Mouse (Mus musculus): ENCODE data around the gene Timp3. TPM values are rescaled to one million over a fixed set of nuclear protein-coding genes. Genes with fewer than 3 reads are reported as not detected.

Timp3 gene
- total and polyA plus RNA-seq, 3 experiments: 80.2 to 174 (median 154) TPM

- 0 out of 2 replicates have a peak, but pooled peaks have one; percentile 17 for TF ChIP-seq EP300 (IDR thresholded peaks at IDR 0.05; ENCODE audit: insufficient read depth, low read depth, low read length)
- peak; percentile 39 for TF ChIP-seq CTCF (IDR thresholded peaks at IDR 0.05)
- no peak for TF ChIP-seq POLR2A (IDR thresholded peaks at IDR 0.05; ENCODE audit: insufficient read depth, low read depth, low read length)
- Histone ChIP-seq H3K4me3 (no peak overlapping the region), H3K79me2 (replicated peaks; ENCODE audit: control insufficient read depth, insufficient read depth, low read length) (peaks cover 2% of the 10 kb centered on the region), H3K4me1 (ENCODE audit: control insufficient read depth, insufficient read depth, low read length) (peaks cover 42% of the 10 kb centered on the region), H3K27ac (peak overlapping the region; percentile 42), H3K9ac (ENCODE audit: low read depth, low read length) (no peak overlapping the region), H3K27me3 (ENCODE audit: control insufficient read depth, insufficient read depth, low read length) (no peaks in the 10 kb centered on the region), H3K36me3 (ENCODE audit: control insufficient read depth, insufficient read depth, low read length) (peaks cover 52% of the 10 kb centered on the region)
- intact Hi-C loops (cut with DNase I): no loop called here
- 39% methylated on average over 1 of the region's 1 CpGs for WGBS
- DNase-seq: no peak
These were observed 21.8 kb downstream of the Timp3 start for GRCm38 (mm10) chr10:86322006-86322405.

DNA sequence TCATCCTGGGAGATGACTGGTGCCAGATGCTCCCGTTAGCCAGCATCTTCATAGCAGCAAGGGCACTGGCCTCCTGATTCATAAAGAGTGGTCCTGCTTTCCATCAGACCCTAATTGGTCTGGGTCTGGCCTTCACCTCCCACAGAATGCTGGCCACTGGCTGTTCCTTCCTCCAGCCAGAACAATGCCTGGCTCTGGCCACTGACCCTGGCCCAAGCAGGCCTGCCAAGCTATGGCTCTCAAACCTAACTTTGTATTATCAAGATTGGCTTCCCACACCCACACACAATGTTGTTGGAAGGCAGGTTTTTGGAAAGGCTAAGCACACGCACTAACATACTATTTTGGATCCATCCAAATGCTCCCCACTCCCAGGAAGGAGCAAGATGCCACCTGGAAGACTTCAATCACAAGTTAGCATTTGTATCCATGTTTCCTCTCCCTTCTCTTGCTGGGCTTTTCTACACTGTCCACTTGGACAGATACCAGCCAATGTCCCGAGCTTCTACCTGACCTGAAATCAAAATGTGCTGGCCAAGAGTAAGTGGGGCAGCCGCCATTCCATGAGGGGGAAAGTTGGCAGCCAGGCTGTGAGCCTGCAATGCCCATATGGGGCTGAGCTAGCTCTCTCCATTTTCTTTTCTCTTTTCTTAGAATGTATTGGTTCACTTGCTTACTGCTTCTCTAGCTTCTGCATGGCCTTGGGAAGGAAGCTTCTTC lies 23.3 kb downstream of the Timp3 start:
- peaks cover 39% of the 10 kb centered on the region for H3K4me1 ChIP-seq (ENCODE audit: control insufficient read depth, insufficient read depth, low read length)
- H3K27me3 ChIP-seq (ENCODE audit: control insufficient read depth, insufficient read depth, low read length): no peaks in the 10 kb centered on the region
- peak overlapping the region; percentile 69 for H3K27ac ChIP-seq
- peaks cover 57% of the 10 kb centered on the region for H3K36me3 ChIP-seq (ENCODE audit: control insufficient read depth, insufficient read depth, low read length)
- peaks cover 2% of the 10 kb centered on the region for H3K79me2 ChIP-seq (replicated peaks; ENCODE audit: control insufficient read depth, insufficient read depth, low read length)
- H3K9ac ChIP-seq (ENCODE audit: low read depth, low read length): 0 out of 2 replicates have a peak overlapping the region, but pooled peaks have one; percentile 7
- intact Hi-C loops (cut with DNase I): no loop called here
- 32% methylated on average over 4 of the region's 4 CpGs for whole genome bisulfite sequencing
- no peak for TF ChIP-seq CTCF (IDR thresholded peaks at IDR 0.05)
- peak; percentile 60; the same call in 1 of the 2 replicates for TF ChIP-seq EP300 (IDR thresholded peaks at IDR 0.05; ENCODE audit: insufficient read depth, low read depth, low read length)
- TF ChIP-seq POLR2A (IDR thresholded peaks at IDR 0.05; ENCODE audit: insufficient read depth, low read depth, low read length): no peak
- H3K4me3 ChIP-seq: no peak overlapping the region
- DNase-seq: peak in 1 of 2 experiments; percentile 43

- intact Hi-C loops (cut with DNase I): loop anchor here (2.0 kb wide), 1 partner anchor 14 kb away; no protein-coding TSS in a partner anchor
- peaks cover 49% of the 10 kb centered on the region for H3K4me1 ChIP-seq (ENCODE audit: control insufficient read depth, insufficient read depth, low read length)
- H3K36me3 ChIP-seq (ENCODE audit: control insufficient read depth, insufficient read depth, low read length): peaks cover 63% of the 10 kb centered on the region
- H3K4me3 ChIP-seq: no peak overlapping the region
- H3K27ac ChIP-seq: peak overlapping the region; percentile 62
- H3K79me2 ChIP-seq (replicated peaks; ENCODE audit: control insufficient read depth, insufficient read depth, low read length): peaks cover 2% of the 10 kb centered on the region
- no peak for TF ChIP-seq CTCF (IDR thresholded peaks at IDR 0.05)
- no peak for TF ChIP-seq POLR2A (IDR thresholded peaks at IDR 0.05; ENCODE audit: insufficient read depth, low read depth, low read length)
- TF ChIP-seq EP300 (IDR thresholded peaks at IDR 0.05; ENCODE audit: insufficient read depth, low read depth, low read length): peak; percentile 79
- DNase-seq: peak in 1 of 2 experiments; percentile 35
- WGBS: 38% methylated on average over 6 of the region's 6 CpGs
- no peaks in the 10 kb centered on the region for H3K27me3 ChIP-seq (ENCODE audit: control insufficient read depth, insufficient read depth, low read length)
- no peak overlapping the region for H3K9ac ChIP-seq (ENCODE audit: low read depth, low read length)
These were observed 25.1 kb downstream of the Timp3 start for GRCm38 (mm10) chr10:86325272-86325671.

GRCm38 (mm10) chr10:86328143-86328542 lies 28.0 kb downstream of the Timp3 start:
- DNase-seq: no peak
- TF ChIP-seq POLR2A (IDR thresholded peaks at IDR 0.05; ENCODE audit: insufficient read depth, low read depth, low read length) (no peak), EP300 (IDR thresholded peaks at IDR 0.05; ENCODE audit: insufficient read depth, low read depth, low read length) (no peak)
- Histone ChIP-seq H3K27ac (no peak overlapping the region; the same call in 1 of the 2 replicates), H3K79me2 (replicated peaks; ENCODE audit: control insufficient read depth, insufficient read depth, low read length) (peaks cover 2% of the 10 kb centered on the region), H3K4me3 (no peak overlapping the region), H3K9ac (ENCODE audit: low read depth, low read length) (no peak overlapping the region), H3K27me3 (ENCODE audit: control insufficient read depth, insufficient read depth, low read length) (no peaks in the 10 kb centered on the region), H3K4me1 (ENCODE audit: control insufficient read depth, insufficient read depth, low read length) (peaks cover 49% of the 10 kb centered on the region), H3K36me3 (ENCODE audit: control insufficient read depth, insufficient read depth, low read length) (peaks cover 65% of the 10 kb centered on the region)
- intact Hi-C loops (cut with DNase I): no loop called here
- 77% methylated on average over 4 of the region's 4 CpGs for WGBS

DNA sequence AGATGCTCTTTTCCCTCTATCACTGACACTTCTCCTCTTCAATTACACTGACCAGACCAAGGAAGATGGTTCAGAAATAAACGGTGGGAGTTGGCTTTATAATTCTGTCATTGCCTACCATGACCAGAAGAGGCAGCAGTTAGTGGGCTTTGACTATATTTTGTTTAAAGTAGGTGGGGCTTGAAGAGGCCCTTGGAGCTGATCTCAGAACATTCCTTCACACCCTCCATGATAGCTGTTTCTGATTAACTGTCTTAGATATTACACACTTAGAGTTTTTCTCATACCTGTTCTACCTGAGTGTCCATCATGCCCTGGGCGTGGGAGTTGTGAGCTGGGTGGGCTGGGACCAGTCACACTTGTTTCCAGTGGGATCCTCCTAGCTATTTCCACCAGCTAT lies 28.5 kb downstream of the Timp3 start:
- intact Hi-C loops (cut with DNase I): no loop called here
- Histone ChIP-seq H3K9ac (ENCODE audit: low read depth, low read length) (no peak overlapping the region), H3K36me3 (ENCODE audit: control insufficient read depth, insufficient read depth, low read length) (peaks cover 61% of the 10 kb centered on the region), H3K27me3 (ENCODE audit: control insufficient read depth, insufficient read depth, low read length) (no peaks in the 10 kb centered on the region), H3K27ac (peak overlapping the region; percentile 18), H3K4me1 (ENCODE audit: control insufficient read depth, insufficient read depth, low read length) (peaks cover 47% of the 10 kb centered on the region), H3K79me2 (replicated peaks; ENCODE audit: control insufficient read depth, insufficient read depth, low read length) (peaks cover 2% of the 10 kb centered on the region), H3K4me3 (no peak overlapping the region)
- WGBS: 62% methylated on average over 2 of the region's 2 CpGs
- peak; percentile 53 for TF ChIP-seq CTCF (IDR thresholded peaks at IDR 0.05)
- no peak for TF ChIP-seq POLR2A (IDR thresholded peaks at IDR 0.05; ENCODE audit: insufficient read depth, low read depth, low read length)
- DNase-seq: no peak

DNA sequence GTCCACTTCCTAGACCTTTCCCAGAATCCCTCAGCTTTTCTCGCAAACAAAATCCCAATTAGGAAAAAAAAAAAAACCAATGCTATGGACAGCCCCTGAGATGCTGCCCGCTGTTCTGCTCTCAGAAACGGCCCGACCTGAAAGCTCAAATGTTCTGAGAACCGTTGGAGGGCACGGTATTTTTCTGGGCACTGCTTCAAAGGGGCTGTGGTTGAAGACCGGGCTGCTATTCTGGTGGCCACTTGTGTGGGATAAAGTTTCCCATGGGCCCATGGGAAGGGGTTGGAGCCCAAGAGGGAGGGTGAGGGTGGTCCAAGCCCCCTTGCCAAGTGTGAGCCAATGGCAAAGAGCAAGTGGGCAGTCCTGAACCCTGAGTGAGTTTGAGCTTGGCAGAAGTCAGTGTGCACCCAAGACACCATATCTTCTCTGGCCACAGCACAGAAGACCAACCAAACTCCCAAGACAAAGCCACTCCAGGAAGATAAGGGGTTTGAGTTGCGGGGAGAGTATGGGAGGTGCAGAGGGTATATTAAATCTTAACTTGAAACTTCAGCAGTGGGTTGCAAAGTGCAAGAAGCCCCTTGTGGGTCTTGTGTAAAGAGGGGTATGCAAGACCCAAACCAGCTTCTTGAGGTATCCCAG lies 29.2 kb downstream of the Timp3 start:
- no peak overlapping the region for H3K9ac ChIP-seq (ENCODE audit: low read depth, low read length)
- no peak overlapping the region for H3K4me3 ChIP-seq
- no peak for TF ChIP-seq CTCF (IDR thresholded peaks at IDR 0.05)
- TF ChIP-seq POLR2A (IDR thresholded peaks at IDR 0.05; ENCODE audit: insufficient read depth, low read depth, low read length): no peak
- no peak for TF ChIP-seq EP300 (IDR thresholded peaks at IDR 0.05; ENCODE audit: insufficient read depth, low read depth, low read length)
- peak overlapping the region; percentile 26 for H3K27ac ChIP-seq
- 70% methylated on average over 8 of the region's 8 CpGs for WGBS
- peaks cover 55% of the 10 kb centered on the region for H3K36me3 ChIP-seq (ENCODE audit: control insufficient read depth, insufficient read depth, low read length)
- H3K27me3 ChIP-seq (ENCODE audit: control insufficient read depth, insufficient read depth, low read length): no peaks in the 10 kb centered on the region
- DNase-seq: no peak
- intact Hi-C loops (cut with DNase I): no loop called here
- H3K4me1 ChIP-seq (ENCODE audit: control insufficient read depth, insufficient read depth, low read length): peaks cover 44% of the 10 kb centered on the region
- H3K79me2 ChIP-seq (replicated peaks; ENCODE audit: control insufficient read depth, insufficient read depth, low read length): peaks cover 5% of the 10 kb centered on the region

All from heart, adult 2 months (tissue).